Mouse (Mus musculus) erythroid progenitor cell, adult 5-6 weeks (primary cell): Measurements from ENCODE around the gene Inpp5d. TPM values are rescaled to one million over a fixed set of nuclear protein-coding genes. Genes with fewer than 3 reads are reported as not detected.
"Not testable (repeated sequence)": the region's sequence is repeated elsewhere in the genome, so short reads cannot be mapped to it uniquely, and the experiment has no call there.

Source experiments
- ATAC-seq: replicated peaks from 2 replicates; pipeline ENCODE4 v1.8.0; 2016; ENCODE audit warnings: moderate number of reproducible peaks, mild to moderate bottlenecking, moderate TSS enrichment, inconsistent platforms; ENCODE audit not compliant: poor library complexity, low FRiP score, severe bottlenecking
- total RNA-seq, 2 experiments: library from RNA; stranded (forward) in 1 of 2; stranded (reverse) in 1 of 2; fragments of 150-400 nt in 1 of 2; fragments of 186-747, 209-891 nt in 1 of 2; gene quantifications; 2 replicates each; pipeline versions ENCODE4 v1.2.3 to v1.2.4; 2015 to 2017; ENCODE audit warnings: low replicate concordance in 2 of 2

The Inpp5d gene
- total RNA-seq, 2 experiments from 2014 or later = 15.1 to 23.1 TPM

DNA sequence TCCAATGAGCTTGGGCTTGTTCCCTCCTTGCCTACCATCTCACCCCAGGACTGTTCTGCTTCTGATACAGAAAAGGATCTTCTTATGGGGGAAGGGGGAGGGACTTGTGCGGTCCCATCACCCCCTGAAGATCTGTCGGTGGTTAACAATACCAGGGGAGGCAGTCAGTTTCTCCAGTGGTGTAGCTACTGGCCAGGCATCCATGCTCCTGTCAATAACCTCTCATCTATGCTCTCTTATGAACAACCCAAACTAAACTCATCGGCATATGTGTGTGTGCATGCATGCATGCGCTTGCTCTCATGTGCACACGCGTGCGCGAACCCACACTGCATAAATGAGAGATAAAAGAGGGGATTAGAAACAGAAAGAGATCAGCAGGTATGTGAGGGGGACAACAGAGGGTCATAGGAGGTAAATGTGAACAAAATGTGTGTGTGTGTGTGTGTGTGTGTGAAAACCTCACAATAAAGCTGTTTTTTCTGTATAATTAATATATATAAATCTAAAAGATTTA is 29.9 kb downstream of the Inpp5d start:
- ATAC-seq = no peak

DNA sequence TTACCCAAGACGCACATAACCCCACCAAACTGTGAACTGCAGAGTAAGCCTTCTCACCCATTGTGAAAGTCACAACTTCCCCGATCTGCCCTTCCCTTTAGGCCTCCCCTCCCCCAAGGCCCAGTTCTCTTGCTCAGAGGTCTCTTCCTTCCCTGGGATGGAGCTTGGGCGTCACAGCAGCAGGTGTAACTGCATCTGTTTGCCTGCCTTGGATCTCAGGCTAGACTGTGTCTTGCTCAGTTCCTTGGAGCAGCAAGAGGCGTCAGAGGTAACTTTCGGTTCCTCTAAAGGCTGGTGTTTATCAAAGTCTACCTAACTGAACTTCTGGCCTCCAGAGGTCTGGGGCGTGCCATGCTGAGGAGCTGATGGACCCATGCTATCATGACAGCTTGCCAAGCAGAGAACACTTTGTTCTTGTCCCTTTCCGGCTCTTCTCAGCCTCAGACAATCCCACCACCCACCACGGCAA is 30.5 kb downstream of the Inpp5d start:
- ATAC-seq = peak; percentile 78

DNA sequence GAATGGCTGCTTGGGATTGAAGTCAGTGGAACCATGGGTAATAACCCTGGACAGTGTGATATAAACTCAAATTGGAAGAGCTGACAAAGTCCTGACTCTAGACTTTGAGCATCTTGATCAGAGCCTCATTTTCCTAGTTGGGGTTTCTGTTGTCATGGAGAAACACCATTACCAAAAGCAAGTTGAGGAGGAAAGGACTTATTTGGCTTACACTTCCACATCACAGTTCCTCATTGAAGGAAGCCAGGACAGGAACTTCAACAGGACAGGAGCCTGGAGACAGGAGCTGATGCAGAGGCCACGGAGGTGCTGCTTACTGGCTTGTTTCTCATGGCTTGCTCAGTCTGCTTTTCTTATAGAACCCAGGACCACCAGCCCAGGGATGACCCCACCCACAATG is 31.3 kb downstream of the Inpp5d start:
- ATAC-seq = no peak

DNA sequence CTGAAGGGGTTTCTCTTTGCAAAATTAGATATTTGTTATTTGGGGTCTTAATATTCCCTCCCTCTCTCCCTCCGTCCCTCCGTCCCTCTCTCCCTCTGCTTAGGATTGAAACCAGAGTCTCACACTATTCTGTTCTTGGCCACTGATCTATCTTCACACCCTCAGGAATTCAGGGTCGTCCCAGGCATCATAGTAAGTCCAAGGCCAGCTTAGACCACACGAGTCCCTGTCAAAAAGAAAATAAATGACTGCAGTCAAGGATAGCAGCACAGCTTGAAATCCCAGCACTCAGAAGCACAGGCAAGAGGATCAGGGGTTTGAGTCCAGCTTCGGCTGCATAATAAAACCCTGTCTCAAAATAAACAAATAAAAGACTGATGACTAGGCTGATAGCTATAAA is 35.0 kb downstream of the Inpp5d start:
- ATAC-seq = no peak

DNA sequence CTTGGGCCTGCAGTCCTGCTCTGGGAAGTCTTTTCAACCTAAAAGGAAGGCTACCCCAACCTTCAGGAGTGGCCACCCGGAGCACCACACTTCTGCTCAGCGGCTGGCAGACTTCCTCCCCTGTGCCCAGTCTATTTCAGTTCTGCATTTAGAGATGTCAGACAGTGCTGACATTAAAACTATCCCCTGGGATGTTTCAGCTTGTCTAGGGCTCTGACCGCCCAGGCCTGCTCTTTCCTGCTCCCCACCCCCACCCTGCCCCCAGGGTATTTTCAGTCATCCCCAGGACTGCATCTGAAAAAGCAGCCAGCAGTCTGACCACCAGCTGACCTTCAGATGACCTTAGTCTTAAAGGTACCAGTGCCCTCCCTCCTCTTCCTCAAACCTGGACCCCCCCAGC is 38.0 kb downstream of the Inpp5d start:
- no peak for ATAC-seq

DNA sequence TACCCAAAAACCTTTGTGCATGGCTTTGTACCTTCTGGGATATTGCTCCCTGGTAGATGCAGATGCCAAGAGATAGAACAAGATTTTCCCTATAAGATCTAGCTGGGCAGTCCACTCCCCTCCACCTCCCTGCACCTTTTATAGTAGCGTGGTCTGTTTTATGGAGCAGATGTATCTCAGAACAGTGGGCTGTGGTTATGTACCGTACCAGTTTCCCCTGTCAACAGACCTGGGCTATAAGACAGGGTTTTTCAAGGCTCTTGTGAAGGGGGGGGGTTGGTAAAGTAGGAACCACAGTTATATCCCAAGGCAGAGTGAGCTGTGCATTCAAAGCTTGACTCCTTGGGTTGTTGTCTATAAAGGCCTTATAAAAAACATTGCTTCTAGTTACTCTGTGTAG is 38.4 kb downstream of the Inpp5d start:
- no peak for ATAC-seq

DNA sequence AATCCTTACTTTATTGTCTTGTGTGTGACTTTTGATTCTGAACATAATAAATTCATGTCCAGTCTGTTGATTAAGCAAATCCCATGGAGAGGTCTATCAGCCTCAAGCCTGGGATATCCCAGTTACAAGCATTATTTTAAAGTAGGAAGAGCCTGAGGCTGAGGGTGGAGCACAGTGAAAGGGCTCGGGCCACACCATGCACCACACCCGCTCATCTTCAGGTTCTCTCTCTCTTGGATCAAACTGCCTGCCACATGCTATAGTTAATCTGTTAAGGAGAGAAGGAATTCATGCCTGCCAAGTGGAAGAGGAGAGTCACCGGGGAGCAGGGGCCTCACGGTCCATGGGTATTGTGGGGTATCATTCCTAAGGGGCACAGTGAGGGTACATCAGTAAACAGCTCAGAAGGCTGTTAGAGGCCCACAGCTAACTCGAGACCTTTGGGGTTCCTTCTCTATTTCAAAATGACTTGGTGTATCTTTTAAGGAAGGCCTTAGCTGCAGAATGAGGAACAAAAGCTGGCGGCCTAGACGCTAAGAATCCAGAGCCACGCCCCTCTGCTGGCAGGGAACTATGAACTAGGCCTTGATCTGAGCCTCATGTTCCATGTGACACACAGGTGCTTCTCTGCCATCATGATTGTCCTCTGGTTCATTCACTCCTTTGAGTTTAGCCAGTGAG is 39.0 kb downstream of the Inpp5d start:
- peak; percentile 56; the same call in 1 of the 2 replicates for ATAC-seq

DNA sequence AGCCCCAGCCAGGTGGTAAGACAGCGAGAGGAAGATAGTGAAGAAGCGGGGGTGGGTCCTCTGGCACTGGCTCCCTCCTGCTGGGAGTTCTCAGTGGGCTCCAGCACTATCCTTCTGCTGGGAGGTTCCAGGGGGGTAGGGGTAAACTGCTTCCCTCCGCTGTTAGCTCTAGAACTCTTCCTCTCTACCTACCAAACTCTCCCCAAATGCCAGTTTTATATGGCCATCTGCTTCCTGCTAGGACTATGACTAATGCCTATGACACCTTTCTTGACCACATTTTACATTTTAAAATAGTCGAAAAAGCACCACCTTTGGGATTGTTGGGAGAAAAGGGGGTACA is 39.5 kb downstream of the Inpp5d start:
- no peak for ATAC-seq

DNA sequence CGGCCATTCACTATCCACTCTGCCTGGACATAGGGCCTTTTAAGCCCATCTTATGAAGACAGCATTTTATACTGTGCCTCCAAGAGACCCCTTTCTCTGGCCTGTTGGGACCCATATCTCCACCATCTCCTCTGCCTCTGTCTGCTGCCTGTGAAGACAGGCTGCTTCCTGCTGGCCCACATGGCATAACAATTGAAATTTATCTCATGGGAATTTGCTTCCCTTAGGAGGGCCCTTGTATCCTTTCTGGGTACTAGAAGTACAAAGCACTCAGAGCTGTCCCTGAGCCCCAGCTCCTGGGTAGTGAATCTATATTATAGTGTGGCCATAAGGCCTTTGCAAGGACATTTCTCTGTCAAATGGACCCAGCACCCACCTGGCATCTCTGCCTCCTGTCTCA is 40.6 kb downstream of the Inpp5d start:
- no peak for ATAC-seq

DNA sequence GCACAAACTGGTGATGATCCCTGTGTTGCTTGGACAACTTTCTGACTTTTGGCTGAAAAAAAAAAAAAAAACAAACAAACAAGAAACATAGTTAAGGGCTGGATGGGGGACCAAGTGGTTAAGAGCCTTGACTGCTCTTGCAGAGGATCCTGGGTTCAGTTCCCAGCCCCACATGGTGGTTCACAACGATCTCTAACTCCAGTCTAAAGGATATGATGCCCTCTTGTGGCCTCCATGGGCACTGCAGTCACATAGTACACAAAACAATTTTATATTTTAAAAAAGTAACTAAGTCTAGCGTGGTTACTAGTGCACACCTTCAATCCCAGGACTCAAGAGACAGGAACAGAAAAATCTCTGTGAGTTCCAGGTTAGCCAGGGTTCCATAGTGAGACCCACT is 43.9 kb downstream of the Inpp5d start:
- ATAC-seq = no peak

DNA sequence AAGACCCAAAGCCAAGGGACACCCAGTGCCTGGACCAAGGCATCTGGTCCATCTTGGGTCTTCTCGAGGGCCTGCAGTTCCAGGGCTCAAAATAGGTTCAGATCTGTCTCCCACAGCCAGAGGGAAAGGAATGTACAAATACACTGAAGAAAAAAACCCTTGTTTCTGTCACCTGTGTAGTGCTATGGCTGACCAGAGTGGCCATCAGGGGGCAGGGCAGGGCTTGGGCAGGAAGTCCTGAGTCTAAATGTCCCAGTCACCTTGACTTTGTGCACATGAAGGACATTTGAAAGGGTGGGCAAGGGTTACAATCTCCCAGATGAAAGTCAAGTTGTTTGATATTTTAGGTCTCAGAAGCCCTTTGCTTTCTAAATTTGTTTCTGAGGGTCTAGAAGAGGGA is 46.9 kb downstream of the Inpp5d start:
- peak; percentile 45; the same call in 1 of the 2 replicates for ATAC-seq

DNA sequence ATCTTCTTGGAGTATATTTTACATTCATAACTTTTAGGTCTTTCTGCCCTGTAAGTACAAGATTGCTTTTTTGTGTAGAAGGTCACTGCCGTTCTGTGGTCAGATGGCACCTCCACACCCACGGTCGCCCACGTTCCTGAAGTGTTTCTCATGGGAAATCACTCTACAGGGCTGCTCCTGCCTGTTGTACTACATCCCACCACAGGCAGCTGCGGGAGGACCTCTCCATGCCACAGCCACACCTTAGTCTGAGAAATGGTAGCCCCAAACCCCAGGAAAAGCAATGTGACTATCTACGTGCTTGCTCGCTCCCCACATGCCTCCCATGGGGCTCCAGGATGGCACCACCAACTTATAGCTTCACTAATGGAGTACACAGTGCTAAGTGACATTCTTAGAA is 48.2 kb downstream of the Inpp5d start:
- no peak for ATAC-seq

DNA sequence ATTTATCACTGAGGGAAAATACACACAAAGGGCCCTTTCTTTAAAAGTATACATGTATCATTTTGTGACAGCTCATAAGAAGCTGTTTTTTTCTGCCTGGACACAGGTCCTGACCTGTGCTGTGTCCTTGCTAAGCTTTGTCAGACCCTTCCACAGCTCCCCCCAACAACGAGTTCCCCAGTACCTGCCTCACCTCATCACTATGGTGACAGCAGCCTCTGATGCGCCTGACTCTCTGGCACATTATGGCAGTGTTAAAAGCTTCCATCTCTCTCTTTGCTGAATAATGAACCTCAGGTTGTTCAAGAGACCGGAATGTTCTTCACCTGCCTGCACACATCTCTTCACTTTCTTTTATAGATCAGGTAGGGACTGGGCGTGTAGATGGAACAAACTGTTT is 51.4 kb downstream of the Inpp5d start:
- no peak for ATAC-seq

DNA sequence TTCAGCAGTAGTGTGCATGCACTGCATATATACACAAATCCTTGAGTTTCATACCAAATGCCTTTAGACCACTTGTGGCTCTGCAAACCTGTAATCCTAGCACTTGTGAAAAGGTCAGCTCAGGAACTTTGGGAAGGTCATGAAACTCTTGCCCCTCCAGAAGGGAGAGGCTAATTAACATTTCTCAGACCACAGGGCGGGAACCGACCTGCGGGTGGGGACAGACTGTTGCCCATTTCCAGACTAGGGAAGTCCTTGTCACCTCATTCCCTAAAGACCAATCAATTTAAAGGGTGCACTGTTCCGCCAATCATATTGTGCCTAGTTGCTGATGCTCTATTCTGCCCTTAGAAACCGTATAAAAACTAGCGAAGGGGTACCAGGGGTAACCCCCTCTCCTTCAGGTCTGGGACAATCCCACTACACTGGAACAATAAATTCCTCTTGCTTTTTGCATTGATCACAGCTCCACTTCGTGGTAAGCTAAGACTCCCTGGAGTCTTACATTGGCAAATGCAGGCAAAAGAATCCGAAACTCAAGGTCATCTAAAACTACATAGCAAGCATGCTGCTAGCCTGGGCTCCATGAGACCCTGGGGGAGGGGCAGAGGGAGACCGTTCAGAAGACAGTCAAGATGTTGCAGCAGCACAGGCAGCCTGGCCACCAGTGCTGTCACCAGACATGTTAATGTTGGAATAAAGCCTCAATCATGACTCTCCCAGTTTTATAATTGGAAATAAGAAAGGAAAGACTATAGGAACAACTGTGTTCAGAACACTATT is 53.9 kb downstream of the Inpp5d start:
- no peak for ATAC-seq

DNA sequence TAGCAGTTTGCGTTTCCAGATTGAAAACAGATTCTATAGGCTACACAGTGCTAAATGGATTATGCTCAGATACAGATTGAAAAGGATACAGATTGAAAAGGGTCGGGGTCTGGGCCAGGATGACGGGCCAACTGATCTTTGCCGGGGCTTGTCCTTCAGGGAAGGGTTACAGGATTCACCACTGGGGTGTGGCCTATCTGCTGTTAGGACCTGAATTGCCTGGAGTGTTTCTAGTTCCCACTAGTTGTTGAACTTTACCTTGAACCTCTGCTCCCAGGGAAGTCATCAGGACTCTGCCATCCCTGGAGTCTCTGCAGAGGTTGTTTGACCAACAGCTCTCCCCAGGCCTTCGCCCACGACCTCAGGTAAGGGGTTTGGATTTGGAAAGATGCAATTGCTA is 55.9 kb downstream of the Inpp5d start:
- ATAC-seq = no peak

DNA sequence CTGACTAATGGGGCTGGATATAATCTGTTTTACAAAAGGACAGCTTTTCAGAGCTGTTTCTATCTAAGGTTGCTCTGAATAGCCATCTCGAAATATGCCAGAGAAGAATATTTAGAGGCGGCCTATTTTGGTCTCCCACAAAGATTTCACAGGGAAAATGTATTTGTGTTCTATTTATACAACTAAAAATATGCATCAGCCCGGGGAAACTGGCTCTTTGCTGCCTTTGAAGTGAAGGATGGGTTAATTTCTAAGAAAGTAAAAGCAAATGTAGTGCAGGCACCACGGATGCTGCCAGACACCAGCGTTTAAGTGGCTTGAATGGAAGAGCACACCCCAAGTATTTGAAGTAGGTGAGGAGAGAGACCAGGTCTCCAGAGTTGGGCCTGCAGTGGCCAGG is 59.0 kb downstream of the Inpp5d start:
- ATAC-seq = no peak

DNA sequence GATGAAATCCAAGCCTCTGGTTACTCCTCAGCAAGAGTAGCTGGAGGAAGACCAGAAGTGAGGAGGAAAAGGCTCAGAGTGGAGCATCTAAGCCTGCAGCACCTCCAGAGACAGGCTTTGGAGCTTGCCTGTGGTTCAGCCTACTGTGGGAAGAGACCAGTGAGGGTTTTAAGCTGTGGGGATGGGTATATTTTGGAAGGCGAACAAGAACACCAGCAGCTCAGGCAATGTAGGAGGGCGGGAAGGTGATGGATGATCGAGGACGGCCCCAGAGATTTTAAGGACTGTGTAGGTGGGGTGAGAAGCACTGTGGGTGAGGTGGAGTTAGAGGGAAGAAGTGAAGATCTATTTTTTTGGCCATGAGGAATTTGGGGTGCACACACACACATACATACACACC is 60.8 kb downstream of the Inpp5d start:
- no peak for ATAC-seq

DNA sequence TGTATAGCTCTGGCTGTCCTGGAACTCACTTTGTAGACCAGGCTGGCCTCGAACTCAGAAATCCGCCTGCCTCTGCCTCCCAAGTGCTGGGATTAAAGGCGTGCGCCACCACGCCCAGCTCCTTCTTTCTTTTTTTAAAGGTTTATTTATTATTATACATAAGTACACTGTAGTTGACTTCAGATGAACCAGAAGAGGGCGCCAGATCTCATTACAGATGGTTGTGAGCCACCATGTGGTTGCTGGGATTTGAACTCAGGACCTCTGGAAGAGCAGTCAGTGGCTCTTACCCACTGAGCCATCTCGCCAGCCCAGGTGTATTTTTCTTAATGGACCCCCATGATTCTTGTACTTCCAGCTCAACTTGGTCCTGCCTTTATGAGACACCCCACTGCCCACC is 62.4 kb downstream of the Inpp5d start:
- not testable (repeated sequence) for ATAC-seq

DNA sequence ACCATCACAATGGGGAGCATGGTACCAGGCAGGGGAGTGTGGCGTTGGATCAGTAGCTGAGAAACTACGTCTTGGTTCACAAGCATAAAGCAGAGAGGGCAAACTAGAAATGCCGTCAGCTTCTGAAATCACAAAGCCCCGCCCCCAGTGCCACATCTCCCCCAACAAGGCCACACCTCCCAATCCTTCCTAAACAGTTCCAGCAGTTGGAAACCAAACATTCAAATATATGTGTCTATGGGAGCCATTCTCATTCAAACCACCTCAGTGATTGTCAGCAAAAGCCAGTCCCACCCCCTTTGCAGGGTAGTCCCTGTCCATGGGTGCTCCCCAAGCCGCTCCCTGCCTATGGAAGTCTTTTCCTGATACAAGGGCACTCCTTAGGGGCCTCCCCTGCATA is 64.0 kb downstream of the Inpp5d start:
- ATAC-seq = no peak

DNA sequence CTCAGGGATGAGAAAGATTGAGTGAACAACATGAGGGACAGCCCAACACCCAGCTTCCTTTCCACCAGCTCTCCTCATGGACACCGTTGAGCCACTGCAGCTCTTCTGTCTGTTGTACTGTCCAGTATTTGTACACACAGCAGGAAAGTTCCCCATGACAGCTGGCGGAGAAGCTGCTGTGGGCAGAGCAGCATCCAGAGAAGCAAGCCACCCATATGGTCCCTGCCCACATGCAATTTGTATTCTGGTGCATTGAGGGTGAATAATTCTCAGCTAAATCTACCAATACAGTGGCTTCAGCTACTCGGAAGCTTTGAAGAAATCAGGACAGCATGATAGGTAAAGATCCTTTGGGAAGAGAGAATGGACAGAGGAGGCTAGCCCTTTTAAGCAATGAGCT is 64.7 kb downstream of the Inpp5d start:
- no peak for ATAC-seq

DNA sequence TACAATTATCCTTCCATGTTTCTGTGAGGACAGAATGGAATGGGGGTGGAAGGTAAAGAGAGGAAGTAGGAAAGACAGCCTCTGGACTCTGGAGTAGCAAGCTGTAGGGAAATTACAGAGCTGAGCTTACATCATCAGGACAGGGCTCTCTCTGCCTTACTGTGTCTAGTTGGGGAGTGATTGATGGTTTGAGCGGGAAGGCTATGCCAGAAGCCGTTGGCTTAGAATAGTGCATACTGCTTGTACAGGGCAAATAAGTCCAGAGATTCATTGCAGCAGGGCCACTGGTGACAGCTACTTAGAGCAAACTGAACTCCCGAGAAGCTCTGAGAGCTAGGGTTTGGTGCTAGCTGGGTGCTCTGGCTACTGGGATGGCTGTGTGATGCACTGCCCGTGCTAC is 66.2 kb downstream of the Inpp5d start:
- ATAC-seq = 0 out of 2 replicates have a peak, but pooled peaks have one; percentile 12
